Mouse (Mus musculus): ENCODE measurements at regions not wholly inside any gene's neighbourhood (a gene's known extent, or its start where the extent isn't known, plus 50 kb on each side); places are given as distances from the start of the nearest gene placed in this dataset.
A peak's percentile ranks its signal among the peaks of the same experiment; 100 is the strongest.
"Not testable (repeated sequence)": the region's sequence is repeated elsewhere in the genome, so short reads cannot be mapped to it uniquely, and the experiment has no call there.

DNA sequence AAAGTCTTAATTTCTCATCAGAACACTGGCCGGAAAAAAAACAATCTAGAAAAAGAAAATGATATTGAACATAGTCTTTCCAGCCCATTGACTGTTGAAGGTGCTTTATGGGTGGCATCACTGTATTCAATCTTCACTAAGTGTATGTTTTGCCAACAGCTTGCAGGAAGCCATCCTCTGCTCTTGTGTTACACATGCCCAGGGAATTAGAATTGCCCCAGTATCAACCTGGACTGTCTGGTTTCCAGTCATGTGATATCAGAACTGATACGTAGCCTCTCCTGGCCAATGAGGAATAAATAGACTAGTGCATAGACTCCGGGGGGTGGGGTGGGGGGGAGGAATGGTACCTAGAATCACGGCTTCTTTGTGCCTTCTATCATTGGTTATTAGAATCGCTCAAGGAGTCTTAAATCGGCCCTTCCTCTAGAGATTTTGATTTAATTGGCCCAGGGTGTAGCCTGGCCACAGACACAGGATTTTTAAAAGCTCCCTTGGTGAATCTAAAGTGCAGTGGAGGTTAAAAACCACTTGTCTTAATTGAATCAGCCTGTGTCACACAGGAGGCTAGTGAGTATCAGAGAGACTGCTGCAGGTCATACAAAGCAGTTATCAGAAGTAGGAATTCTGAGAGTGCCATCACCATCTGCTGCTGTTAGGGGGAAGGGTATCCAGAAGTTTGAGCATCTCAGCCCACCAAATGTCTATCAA is 218.0 kb upstream of the Klf3 start:
- DNase-seq (ENCODE audit: low read depth, low spot score): no peak

DNA sequence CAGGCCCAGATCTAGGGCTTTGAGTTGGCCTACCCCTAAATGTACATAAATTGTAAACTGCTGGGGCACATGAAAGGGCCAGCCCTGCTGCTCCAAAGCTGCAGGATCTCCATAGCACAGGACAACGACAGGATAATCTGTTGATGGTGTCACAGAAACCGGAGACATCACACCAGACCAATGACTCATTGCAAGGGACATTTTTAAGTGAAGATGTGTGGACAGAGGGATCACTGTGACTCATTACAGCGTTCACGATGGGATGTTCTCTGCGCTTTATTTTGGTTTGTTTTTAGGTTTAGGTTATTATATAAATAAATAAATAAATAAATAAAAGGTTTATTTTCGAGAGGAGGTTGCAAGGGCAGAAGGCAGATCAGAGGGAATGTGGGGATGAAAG is 216.9 kb upstream of the Klf3 start:
- DNase-seq (ENCODE audit: low read depth, low spot score): no peak

DNA sequence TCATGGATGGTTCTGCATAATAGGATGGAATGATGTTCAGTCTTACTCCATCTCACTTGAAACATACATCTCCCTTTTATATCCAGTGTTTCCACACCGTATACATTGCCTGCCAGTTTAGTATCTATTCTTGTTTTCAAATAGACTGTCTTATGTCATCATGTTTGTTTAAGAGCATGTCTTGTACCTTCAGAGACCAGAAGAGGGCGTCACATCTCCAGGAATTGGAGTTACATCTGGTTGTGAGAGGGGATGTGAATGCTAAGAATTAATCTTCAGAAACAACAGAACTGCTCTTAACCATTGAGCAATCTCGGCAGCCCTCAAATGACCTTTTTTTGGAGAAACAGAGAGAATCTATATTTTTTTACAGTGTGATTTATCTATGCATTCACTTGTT is 216.3 kb upstream of the Klf3 start:
- peak; percentile 7 for DNase-seq (ENCODE audit: low read depth, low spot score)

DNA sequence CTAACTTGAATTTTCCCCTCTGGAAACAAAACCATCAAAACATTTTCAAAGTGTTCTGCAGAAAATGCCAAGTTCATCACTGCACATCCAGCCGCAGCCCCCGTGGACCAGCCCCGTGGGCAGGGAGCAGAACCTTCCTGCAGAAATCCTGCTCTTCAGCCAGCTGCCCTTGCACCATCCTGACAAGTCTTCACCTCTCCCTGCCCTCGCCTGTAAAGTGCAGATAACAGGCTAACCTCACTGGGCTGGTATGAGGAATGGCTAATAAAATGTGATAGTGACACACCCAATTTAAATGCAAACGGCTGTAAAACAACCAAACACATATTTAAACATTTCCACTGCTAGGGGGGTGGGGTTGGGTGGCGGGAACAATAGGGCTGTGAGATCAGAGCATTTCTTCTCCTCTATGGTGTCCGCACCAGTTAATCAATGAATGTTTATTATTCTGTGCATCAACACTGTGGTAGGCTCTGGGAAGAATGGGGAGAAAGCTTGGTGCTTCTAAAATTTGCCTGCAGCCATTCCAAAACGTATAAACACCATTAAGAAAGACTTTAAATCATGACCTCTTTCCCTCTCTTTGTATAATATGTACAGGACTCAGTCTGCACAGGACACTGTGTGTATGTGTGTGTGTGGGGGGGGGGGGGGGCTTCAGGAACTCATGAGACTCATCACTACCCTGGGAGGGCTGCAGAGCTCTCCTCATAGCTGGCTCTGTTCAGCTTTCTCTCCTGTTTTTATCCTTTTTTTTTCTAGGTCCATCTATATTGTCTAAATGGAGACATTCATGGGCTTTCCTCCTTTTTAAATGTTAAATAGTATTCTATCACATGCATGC is 215.1 kb upstream of the Klf3 start:
- no peak for DNase-seq (ENCODE audit: low read depth, low spot score)

DNA sequence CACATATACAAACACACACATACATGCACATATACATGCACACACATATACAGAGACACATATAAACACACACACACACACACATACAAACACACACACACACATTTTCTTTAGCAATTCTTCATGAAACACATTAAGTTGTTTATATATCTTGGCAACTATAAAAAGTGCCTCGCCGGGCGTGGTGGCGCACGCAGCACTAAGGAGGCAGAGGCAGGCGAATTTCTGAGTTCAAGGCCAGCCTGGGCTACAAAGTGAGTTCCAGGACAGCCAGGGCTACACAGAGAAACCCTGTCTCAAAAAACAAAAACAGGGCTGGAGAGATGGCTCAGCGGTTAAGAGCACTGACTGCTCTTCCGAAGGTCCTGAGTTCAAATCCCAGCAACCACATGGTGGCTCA is 214.4 kb upstream of the Klf3 start:
- not testable (repeated sequence) for DNase-seq (ENCODE audit: low read depth, low spot score)

DNA sequence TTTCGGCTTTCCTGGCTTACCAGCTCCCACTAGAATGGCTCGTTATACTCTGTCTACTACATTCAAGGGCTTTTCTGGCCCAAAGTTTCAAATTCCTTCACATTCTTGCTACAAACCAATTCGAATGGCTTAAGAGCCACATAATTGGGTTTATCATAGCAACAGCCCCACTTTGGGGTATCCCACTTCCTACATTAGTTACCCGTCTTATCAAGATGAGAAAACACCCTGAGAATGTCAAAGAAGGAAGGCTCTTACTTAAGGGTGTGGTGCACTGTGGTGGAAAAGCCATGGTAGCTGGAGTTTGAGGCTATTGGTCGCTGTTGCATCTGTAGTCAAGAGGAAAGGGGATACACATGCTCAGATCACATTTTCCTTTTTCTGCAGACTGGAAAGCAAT is 213.2 kb upstream of the Klf3 start:
- no peak for DNase-seq (ENCODE audit: low read depth, low spot score)

DNA sequence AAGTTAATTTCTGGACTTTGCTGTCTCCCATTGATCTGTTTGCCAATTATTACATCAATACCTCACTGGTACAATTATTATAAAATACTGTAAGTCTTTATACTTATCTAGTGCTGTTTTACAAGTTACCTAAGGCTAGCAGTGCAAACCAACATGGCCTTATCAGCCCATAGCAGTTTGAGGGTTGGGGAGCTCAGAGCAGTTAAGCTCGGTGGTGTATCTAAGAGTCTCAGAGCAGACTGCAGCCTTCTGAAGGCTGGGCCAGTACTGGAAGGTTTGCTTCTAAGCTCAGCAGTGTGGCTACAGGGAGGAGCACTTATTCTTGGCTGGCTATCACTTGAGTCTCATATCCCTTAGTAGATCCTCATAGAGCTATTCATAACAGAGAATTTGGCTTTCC is 212.4 kb upstream of the Klf3 start:
- no peak for DNase-seq (ENCODE audit: low read depth, low spot score)

DNA sequence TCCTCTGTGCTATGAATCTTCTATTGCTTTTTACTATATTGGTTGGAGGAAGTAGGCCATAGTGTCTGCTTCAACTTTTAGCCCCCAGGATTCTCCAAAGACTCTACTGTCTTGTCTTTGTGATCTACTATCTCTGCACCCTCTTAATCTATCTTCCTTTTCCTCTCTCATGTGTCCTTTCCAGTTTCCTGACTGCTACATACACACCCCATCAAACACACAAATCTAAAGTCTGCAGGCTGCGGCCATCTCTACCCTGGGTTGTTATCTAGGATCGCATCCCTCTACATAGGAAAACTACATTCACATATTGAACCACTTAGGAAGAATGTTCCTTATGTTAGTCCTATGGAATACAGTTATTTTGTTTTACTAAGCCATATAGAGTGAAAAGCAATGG is 211.4 kb upstream of the Klf3 start:
- no peak for DNase-seq (ENCODE audit: low read depth, low spot score)

DNA sequence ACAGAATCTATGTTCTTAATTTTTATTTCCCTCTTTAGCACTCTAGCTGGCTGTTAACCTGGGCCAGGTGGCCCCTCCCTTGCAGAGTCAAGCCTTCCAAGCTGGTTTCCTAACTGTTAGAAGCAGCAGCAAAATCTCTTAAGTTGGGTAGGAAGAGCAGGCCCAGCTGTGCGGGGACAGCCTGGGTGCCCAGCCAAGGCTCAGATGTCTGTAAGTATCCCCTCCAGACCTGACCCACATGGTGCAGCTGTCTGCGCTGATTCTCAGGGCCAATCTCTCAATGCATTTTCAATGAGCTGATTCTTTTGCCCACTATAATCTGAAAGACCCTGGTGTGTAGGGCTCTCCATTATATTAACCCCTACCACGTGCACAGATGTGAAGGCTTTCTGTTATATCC is 208.0 kb upstream of the Klf3 start:
- DNase-seq (ENCODE audit: low read depth, low spot score): no peak

DNA sequence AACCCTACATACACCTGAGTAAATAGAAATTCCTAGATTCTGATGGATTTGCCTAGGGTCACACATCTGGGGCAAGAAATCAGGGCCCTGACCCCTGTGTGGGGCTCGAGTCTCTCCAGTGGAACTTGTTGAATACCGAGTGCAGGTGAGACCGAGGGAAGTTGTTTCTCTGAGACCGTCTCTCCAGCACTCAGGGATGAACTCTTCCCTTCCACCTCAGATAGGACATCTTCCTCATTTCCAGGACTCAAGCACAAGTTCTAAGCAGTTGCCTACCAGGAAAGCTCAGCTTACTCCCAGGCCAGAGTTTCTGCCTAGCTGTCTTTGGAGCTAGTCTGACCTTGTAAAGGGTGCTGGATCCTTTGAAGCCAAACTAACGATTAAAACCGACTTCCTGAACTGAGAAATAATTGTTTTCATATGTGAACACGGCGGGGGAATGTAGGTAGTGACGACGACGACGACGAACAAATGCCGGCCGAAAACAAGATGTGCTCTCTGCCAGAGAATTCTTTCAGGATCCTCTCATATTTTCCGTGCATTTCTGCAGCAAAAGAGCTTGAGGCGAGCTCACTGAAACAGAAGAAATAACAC is 207.3 kb upstream of the Klf3 start:
- DNase-seq (ENCODE audit: low read depth, low spot score): no peak

DNA sequence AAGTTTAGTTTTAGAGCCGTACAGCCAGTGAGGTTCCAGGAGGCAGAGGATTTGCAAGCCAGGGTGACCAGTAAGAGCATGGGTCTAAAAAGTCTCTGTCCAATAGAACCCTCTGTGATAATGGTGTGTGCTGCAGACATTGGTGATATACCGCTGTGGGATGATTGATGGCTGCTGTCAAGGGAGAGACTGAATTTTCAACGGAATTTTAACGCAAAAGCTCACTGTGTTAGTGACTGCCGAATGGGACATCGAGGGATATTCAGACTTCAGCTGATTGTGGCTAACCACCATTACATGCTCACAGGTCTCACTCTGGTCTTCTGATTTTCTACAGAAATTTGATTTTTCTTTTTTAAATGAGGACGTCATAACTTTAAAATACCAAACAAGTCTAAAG is 206.2 kb upstream of the Klf3 start:
- DNase-seq (ENCODE audit: low read depth, low spot score): no peak

DNA sequence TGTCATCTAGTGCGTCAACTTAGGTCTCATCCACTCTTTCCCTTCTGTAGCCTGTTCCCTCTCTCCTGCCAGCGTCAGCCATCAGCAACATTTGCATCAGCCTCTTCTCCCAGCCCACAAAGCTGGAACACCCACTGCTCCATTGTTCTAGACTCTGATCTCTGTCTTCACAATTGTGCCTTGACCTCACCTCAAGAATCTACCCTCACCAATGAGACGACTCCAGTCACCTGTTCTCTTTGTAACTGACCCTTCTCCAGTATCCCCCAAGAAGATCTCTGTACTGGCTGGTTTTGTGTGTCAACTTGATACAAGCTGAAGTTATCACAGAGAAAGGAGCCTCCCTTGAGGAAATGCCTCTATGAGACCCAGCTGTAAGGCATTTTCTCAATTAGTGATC is 205.7 kb upstream of the Klf3 start:
- no peak for DNase-seq (ENCODE audit: low read depth, low spot score)

DNA sequence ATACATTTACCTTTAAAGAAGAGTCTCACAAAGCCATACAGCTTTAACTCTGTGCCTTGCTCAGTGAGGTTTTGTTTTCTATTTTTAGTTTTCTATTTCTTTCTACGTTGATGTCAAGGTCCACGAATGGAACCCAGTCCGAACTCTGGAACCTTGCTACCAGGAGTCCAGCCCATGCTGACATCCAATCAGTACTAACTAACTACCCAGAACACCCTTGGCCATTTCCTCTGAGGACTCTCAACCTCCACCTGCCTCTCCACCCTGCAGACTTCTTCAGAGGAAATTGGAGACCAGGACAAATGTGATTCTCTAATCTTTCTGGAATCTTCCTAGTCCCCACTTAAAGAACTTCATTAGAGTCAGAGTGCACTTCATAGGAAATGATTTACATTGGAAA is 204.6 kb upstream of the Klf3 start:
- DNase-seq (ENCODE audit: low read depth, low spot score): no peak

DNA sequence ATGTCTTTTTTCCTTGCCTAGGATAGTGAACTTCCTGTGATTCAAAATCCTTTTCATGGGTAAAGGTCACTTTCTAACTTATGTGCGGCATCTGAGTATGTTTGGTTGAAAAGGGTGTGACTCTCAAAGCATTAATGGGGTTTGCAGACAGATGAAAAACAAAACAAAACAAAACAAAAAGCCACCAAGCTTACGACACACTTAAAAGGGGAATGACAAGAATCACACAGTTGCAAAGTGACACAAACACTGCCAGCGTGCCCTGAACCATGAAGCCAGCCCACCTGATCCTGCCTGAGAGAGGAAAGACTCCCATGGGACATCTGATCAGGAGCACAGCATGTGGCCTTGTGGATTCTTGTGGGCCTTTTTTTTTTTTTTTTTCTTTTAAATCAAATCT is 204.2 kb upstream of the Klf3 start:
- DNase-seq (ENCODE audit: low read depth, low spot score): no peak

DNA sequence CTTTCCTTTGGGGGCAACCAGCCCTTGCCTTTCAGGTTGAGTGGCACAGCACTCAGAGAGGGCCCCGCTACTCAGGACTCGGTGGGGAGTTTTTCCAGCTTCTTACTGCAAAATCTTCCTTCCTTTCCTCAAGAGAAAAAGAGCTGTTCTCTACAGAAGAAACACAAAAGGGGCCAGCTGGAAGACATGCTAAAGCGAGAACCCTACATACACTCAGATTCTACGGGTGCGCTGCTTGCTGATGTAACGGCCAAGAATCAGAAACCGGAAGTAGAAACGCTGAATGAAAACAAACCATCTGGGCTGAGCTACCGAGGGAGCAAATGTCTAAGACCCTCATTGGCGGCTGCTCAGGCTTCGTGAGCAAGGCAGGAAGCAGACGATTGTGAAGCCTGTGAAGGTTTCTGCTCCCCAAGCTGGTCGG is 203.3 kb upstream of the Klf3 start:
- peak; percentile 61 for DNase-seq (ENCODE audit: low read depth, low spot score)

DNA sequence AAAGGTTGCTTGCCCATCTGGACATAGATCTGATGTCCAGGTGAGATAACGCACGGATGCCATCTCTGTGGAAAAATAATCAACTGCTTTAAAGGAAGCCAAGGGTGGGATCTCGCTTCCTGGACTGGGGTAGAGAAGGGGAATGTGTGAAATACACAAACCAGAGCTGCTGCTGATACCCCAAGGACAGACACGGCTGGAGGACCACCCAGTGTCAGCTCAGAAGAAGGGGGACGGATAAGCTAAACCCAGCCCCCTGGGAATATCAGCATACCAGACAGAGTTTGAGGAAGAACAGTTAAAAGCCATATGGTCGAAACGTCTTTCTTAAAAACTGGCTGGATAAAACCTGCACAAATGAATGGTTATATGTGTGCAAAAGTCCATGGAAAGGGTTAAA is 202.8 kb upstream of the Klf3 start:
- no peak for DNase-seq (ENCODE audit: low read depth, low spot score)

DNA sequence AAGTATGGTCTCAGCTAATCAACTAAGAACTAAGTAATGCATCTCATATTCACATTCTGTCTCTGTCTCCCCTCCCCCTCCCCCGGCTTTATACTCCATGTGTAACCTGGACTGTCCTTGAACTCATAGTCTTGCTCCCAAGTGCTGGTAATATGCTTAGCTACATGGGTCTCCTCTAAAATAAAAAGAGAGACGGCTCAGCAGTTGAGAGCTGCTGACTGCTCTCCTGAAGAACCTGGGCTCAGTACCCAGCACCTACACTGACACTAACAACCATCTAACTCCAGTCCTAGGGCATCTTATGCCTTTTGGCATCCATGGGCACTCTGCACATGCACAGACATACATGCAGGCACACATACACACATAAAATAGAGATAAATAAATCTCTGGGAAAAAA is 202.4 kb upstream of the Klf3 start:
- no peak for DNase-seq (ENCODE audit: low read depth, low spot score)

DNA sequence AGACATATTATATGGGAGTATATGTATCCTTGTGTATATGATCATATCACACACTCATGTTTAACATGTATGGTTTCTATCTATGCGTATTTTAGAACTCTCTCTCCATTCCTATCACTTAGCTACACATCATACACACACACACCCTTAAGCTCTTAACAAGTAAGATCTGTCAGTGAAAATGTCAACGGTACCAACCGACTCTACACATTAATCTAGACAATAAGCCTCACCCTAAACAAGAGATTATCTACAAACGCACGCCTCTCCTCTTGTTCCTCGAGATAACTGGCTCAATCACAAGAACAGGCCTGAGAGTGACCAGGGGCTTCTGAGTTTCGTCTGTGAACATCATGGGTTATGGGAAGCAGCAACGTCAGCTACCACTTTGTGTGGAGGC is 201.9 kb upstream of the Klf3 start:
- no peak for DNase-seq (ENCODE audit: low read depth, low spot score)

DNA sequence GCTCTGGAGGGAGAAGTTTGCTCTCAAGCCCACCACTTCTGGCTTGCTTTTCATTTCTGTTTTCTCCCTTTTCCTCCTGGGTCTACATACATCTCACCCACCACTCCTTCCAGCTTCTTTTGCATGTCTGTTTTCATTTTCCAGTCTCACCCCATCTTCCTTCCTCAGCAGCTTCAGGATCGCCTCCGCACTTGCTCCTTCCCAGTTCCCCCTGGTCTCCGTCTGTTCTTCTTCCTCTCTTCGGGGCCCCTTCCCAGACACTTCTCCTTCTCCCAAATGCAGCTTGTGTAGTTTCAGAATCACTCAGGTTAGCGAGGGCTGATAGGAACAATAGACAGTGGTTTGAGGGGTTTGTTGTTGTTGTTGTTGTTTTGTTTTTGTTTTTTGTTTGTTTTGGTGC is 201.4 kb upstream of the Klf3 start:
- no peak for DNase-seq (ENCODE audit: low read depth, low spot score)

DNA sequence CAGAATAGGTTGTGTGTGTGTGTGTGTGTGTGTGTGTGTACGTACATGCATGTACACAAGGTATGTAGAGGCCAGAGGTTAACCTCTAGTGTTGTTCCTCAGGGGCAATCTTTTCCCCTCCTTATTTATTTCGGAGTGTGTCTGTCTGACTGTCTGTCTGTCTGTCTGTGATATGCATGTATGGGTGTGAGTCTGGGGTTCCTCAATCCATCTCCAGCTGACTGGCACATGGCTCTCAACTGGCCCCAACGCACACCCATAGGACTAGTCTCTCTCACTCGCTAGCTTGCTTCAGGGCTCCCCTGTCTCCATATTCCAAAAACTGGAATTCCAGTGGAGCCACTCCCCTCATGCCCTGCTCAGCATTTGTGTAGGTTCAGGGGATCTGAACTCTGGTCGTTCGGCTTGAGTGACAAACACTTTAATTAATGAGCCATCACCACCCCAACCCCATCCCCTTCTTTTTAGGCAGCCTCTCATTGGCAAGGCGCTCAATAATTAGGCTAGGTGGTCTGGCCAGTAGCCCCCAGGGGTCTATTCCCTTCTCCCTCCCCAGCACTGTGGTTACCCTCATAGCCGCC is 200.7 kb upstream of the Klf3 start:
- DNase-seq (ENCODE audit: low read depth, low spot score): no peak

DNA sequence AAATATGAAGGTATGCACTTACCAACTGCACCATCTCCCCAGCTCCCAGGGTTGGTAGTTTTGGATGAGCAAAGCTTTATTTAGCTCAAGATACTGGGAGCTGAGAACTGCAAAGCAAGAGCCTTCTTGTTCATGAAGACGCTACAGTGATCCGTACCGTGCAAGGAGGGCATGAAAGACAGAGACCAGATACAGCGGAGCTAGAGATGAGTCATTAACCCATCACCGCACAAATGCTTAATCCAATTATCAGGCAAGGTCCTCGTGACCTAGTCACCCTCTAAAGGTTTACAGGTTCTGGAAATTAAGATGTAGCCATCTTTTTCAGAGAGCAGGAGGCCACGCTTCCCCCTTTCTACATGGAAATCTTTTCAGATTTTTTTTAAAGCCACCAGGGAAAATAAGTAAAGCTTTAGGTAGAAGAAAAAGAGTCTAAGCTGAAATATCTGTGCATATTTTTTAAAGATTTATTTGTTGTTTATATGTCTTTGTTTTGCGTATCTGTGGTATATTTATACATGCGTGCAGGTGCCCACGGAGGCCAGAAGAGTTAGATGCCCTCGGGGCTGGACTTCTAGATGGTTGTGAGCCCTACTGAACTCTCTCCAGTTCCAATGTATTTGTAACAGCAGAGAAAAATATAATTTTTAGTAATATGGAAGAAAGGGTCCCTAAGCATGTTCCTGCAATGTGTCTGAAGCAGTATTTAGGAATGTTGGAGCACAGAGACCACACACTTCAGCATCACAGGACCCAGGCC is 200.0 kb upstream of the Klf3 start:
- no peak for DNase-seq (ENCODE audit: low read depth, low spot score)

DNA sequence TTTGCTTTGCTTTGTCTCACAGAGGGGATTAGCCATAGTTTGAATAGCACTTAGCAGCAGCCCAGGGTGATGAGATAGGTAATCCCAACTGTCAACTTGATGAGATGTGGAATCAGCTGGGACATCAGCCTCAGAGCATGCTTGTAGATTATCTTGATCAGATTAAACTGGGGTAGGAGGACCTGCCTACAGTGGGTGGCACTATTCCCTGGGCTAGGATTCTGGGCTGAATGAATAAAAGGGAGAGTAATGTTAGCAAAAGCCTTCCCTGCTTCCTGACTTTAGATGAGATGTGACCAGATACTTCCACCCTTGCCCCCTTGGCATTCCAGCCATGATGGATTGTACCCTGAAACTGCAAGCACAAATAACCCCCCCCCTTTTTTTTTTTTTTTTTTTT is 198.0 kb upstream of the Klf3 start:
- DNase-seq (ENCODE audit: low read depth, low spot score): no peak

All from A20 (cell line).